Mouse (Mus musculus) left cerebral cortex, postnatal 10 days (tissue): Measurements from ENCODE around the gene Arrdc2. TPM values are rescaled to one million over a fixed set of nuclear protein-coding genes. Genes with fewer than 3 reads are reported as not detected.

Experiments used
- DNase-seq, 2 experiments: peaks; one replicate each; pipeline ENCODE4 v3.0.0; 2021 to 2022; ENCODE audit warnings: low spot score in 2 of 2, mixed read lengths in 1 of 2; ENCODE audit errors: extremely low spot score in 1 of 2
- intact Hi-C: fragments of 180-260 bp; cut with DNase I; formaldehyde crosslinking; loops from one replicate; pipeline ENCODE4 v1.15.1; 2025
- total RNA-seq, 2 experiments: library from RNA; stranded (reverse); gene quantifications; 2 replicates each; pipeline ENCODE4 v1.2.3; 2021

Gene Arrdc2
- total RNA-seq = 10 to 100 TPM; 12.9 to 21.2 TPM

DNA sequence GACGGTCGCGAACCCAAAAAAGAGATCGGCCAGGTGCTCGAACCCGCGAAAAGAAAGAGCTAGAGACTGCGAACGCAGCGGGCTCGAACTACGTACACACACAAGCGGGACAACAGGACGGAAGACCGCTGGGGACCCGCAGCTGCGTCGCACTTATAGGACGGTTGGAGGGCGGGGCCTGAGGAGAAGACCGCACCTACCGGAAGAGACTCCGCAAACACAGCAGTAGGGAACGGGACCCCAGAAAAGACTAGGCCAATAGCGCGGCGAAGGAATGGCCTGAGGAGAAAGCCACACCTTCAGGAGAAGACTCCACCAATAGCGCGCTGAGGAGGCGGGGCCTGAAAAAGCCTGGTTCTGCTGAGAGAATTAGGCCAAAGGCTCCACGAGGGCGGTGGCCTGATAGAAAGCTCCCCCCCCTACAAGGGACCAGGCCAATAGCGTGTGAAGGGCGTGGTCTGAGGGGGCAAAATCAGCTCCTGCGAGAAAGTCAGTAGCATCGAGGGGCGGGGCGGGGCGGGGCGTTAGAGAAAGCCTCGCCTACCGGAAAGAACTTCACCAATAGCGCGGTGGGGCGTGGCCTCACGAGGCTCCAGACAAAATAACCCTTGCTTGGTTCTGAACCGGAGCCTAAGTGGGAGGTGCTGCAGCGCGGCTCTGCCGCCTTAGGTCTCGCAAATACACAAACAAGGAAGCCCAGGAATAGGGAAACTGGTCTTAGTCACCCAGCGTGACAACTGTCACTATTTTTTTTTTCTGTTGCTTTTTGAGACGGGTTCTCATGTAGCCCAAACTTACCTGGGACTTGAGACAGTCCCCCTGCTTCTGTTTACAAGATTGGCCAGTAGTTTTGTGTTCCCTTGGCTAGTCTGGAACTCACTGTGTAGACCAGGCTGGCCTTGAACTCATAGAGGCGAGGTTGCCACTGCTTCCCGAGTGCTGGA is at the start of gene Arrdc2:
Arrdc2 (minus strand) TSS at position 313 of the 944 bp plus-strand sequence.
- intact Hi-C loops = loop anchor here (2.0 to 5.0 kb wide), 4 partner anchors 17 to 117 kb away; partner anchors contain the start of genes Mpv17l2 and Pde4c
- peak; percentile 99 to 100 for DNase-seq

GRCm38 (mm10) chr8:70887669-70888068 is 48.1 kb upstream of the Arrdc2 start:
- peak in 1 of 2 experiments; percentile 77 for DNase-seq
- intact Hi-C loops = no loop called here

DNA sequence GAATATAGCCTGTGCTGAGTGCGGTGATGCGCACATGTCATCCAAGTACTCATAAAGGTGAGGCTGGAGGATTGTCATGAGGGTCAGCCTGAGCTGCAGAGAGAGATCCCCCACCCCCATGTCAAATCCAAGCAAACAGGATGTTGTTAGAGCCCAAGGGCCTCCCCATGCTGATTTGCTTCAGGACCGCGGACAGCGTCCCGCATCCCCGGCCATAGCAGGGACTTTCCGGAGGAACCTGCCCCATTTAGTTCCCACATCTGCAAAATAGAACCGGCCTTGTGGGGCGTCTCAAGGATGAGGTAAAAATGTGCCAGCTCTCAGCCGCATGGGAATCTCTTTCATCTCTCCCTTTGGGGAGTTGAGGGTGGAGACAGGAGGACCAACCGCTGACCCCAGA is 46.1 kb upstream of the Arrdc2 start:
- intact Hi-C loops = no loop called here
- DNase-seq = peak in 1 of 2 experiments; percentile 59

DNA sequence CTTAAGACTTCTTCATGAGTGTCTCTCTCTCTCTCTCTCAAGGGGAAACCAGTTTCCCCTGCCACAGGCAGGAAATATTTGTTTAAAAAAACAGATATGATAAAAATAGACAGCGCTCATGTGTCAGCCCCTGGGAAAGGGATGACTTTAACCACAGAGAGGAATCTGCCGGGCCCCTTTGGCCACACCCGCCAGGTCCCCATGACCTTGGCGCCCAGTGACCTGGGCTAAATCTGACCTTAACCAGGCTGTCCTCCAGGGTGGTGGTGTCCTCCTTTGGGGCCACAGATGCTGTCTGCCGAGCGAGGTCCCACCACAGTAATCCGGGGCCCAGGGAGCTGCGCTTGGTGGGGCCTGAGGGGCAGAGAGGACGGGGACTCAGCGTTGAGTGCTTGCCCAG is 45.2 kb upstream of the Arrdc2 start:
- intact Hi-C loops = no loop called here

DNA sequence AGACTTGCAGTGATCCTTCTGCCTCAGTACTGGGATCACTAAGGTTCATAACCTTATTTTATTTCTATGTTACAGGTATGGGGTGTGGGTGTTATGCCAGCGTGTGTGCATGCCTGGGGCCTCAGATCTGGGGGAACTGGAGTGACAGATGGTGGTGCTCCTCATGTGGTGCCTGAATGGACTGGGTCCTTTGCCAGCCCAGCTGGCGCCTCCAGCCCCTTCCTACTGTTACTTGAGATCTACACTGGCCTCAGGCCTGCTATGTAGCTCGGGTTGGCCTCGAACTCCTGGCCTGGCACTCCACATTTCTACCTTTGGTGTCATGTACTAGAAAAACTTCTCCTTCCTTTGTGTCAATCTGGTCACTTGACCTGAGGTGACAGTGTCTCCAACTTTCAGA is 44.7 kb upstream of the Arrdc2 start:
- DNase-seq = peak in 1 of 2 experiments; percentile 22
- intact Hi-C loops = no loop called here

More for the DNA sequence above, 45.2 kb upstream of the Arrdc2 start:
- DNase-seq = peak in 1 of 2 experiments; percentile 28

DNA sequence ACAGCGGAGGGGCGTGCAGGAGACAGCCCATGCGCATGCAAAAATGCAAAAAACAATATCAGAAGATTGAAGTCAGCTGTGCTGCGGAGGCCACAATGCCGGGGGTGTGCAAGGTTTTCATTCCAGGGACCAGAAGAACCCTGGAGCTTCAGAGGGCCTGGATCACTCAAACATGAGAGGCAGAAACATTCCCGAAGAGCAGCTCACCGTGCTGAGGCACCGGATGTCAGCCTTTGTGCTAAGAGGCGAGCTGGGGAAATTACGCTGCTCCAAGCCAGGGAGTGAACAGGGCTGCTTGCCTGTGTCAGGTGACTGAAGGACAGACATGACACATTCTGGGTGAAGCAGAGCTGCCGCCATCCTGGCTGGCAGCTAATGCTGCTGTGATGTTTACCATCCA is 41.0 kb upstream of the Arrdc2 start:
- peak in 1 of 2 experiments; percentile 48 for DNase-seq
- intact Hi-C loops = no loop called here

DNA sequence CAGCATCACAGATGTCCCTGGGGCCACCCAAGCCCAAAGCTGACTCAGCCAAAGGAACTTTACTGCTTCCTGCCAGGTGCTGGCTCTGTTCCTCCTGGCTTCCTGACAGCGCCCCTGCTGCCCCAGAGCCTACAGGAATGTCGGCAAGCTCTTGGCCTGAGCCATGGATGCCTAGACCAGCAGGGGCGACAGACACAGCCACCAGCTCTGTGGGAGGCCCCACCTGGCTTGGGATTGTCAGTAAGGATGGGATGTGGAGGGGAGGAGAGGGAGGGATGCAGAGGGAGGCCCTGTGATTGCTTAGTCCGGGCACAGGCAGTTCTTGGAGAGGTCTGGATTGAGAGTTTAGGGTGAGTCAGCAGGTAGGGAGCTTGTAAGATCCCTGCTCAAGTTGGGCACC is 40.6 kb upstream of the Arrdc2 start:
- peak in 1 of 2 experiments; percentile 88 for DNase-seq
- intact Hi-C loops = no loop called here

GRCm38 (mm10) chr8:70879500-70879899 is 40.0 kb upstream of the Arrdc2 start:
- DNase-seq = peak in 1 of 2 experiments; percentile 33
- intact Hi-C loops = no loop called here

GRCm38 (mm10) chr8:70878178-70878577 is 38.7 kb upstream of the Arrdc2 start:
- peak in 1 of 2 experiments; percentile 37 for DNase-seq
- intact Hi-C loops = no loop called here

- intact Hi-C loops = no loop called here
- peak in 1 of 2 experiments; percentile 40 for DNase-seq
These were observed 36.9 kb upstream of the Arrdc2 start for GRCm38 (mm10) chr8:70876382-70876781.

GRCm38 (mm10) chr8:70874441-70874840 is 34.9 kb upstream of the Arrdc2 start:
- intact Hi-C loops = no loop called here
- peak in 1 of 2 experiments; percentile 18 for DNase-seq

DNA sequence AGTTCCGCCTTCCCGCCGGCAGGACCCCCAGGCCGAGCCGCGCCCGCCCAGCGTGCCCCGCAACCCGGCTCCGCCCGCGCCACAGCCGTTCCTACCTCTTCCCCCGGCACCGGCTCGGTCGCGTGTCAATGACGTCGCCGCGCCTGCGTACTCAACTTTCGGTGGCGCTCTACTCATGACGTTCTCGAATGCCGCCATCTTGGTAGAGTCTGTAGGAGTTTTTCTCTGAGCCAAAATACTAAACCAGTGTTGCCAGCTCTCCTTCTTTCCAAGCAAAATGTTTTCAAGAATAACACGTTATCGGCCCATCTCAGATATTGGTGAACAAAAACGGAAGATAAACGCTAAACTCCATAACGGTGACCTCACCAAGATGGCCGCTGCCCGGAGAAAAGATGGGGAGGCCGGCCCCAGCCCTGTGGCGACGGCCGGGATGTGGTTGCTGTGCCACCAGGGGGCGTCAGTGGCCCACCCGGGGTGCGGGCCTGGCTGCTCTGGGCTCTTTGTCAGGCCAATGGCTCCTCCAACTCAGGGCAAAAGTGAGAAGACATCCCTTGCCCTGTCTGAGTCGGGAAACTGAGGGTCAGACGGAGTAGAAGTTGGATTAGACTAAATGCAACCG is 34.0 kb upstream of the Arrdc2 start, which contains the start of gene Ccdc124:
Ccdc124 (minus strand) TSS at position 572 of the 622 bp plus-strand sequence.
- intact Hi-C loops = no loop called here
- peak; percentile 95 to 97 for DNase-seq

DNA sequence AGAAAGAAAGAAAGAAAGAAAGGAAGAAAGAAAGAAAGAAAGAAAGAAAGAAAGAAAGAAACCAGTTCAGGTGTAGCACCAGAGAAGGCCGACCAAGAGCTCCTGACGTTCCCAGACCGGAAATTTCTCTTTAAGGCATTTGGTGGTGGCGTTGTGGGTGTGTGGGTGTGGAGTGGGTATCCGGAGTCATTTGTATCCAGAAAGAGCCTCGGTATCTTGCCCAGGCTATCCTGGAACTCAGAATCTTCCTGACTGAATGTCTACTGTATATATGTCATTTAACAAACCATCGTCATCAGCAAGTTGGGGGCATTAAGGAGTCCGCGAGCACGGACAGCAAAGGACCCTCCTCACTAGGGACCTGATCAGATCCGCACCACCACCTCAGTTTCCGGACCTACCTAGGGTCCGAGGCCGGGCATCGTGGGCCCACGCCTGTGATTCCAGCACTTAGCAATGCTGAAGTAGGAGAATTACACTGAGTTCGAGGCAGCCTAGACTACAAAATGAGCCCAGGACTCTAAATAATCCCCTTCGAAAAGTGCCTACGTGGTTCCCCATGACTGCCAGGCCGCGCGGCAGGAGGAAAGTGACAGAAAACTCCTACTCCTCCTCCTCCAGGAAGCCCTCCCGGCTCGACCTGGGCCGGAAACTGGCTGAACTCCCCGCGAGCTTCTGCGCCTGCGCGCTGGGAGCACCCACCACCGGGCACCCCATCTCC is 33.3 kb upstream of the Arrdc2 start:
- peak in 1 of 2 experiments; percentile 30 for DNase-seq
- intact Hi-C loops = no loop called here

- peak in 1 of 2 experiments; percentile 26 for DNase-seq
- intact Hi-C loops = no loop called here
These were observed 31.8 kb upstream of the Arrdc2 start for GRCm38 (mm10) chr8:70871195-70871807.

DNA sequence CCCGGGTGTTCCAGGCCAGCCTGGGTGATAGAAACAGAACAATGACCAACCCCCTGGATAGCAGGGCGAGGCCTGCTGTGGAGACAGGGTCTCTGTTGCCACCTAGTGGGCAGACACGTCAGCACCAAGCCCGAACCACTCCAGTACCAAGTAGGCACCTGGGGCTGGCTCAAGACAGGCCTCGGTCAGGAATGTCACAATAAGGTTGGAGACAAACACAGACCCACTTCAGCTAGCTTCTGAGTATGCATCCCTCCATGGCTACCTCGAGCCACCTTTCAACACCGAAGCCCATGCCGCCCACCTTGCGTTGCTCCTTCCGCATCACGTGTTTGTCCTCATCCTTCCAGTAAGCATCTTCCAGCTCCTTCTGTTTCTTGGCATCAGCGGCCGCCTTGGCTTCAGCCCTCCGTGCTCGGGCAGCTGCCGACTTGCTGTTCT is 30.1 kb upstream of the Arrdc2 start:
- DNase-seq = peak; percentile 72 to 86
- intact Hi-C loops = loop anchor here (2.0 kb wide), 1 partner anchor 25 kb away; no protein-coding TSS in a partner anchor

DNA sequence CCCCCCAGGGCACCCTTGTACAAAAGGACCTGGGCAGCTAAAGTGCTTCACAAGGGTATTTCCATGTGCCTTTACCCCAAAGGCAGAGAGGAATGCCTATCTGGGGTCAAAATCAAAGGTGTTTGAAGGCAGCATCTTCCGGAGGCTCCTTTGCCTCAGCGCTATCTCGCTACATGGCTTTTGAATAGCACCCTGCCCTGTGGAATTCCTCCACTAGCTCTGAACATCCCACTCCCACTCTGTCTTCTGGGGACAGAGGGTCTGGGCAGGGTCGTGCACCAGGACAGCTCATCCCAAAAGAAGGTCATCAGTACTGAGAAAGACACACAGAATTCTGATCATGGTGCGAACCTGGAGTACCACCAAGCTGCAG is 29.7 kb upstream of the Arrdc2 start:
- DNase-seq = no peak
- intact Hi-C loops = loop anchor here (2.0 kb wide), 1 partner anchor 24 kb away; no protein-coding TSS in a partner anchor

GRCm38 (mm10) chr8:70868559-70869198 is 29.2 kb upstream of the Arrdc2 start:
- intact Hi-C loops = loop anchor here (2.0 kb wide), 1 partner anchor 24 kb away; no protein-coding TSS in a partner anchor
- peak in 1 of 2 experiments; percentile 62 for DNase-seq

DNA sequence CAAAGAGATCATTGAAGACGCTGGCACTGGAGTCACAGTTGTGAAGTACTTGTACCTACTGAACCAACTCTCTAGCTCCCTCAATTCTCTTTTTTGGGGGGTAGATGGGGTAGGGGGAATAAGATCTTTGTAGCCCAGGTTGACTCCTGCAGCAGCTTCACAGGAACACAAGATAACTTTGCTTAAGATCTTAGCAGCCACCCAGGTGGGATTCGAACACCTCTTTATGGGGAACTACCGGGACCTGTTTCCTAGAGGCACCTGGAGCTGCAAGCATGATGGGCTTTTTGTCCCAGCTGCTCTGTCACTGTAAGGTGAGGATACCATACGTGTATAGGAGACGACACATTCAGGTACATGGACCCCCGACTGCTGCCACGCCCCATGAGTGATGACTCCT is 27.0 kb upstream of the Arrdc2 start:
- DNase-seq = peak in 1 of 2 experiments; percentile 22
- intact Hi-C loops = no loop called here
